Mouse (Mus musculus) natural killer cell, adult 2 months (primary cell): ENCODE results near the gene Hexb.

ENCODE experiments used
- DNase-seq, 2 experiments: peaks; one replicate each; pipeline ENCODE4 v3.0.0; 2022; ENCODE audit warnings: low spot score in 2 of 2

The Hexb gene

DNA sequence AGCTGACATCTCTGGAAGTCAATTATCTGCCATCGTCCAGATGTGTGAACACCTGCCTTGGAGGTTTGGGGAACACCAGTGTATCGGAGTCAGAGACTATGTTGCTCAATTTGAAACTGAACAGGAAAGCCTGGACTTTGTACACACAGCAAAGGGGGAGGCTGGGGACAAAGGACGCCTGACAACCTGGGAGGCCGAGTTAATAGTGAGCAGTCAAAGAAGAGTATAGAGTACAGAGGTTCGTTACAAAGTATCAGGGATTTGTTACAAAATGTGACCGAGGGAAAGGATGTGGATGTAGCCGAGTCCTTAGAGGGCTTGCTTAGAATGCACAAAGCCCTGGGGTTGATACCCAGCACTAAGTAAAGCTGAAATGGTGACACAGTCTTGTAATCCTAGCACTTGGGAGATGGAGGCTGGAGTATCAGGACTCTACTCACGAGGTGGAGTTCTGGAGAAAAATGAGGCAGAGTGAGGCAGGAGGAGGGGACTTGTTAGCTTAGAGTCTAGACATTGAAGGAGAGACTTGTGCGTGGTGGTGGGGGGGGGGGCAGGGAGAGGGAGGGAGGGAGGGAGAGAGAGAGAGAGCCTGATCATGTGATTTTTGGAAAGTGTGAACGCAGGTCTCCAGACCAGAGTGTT, 26.3 kb upstream of the Hexb start:
- DNase-seq = no peak

DNA sequence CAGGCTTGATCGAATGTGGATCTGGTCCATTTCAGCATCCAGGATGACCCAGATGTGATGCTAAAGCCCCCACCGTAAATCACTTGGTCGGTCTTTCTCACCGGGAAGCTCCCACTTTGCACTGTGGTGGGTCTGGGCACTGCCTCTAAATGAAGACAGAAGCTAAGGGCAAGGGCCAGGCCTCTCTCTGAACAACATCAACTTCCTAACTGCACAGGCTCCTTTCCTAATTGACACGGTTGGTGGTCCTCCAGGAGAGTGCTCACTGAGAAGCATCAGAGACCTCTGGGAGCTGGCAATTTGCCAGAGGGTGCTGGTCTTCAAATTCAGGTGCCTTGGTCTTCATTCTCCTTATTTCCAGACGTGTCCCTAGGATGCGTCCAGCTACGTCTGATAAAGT, 25.7 kb upstream of the Hexb start:
- DNase-seq = no peak

DNA sequence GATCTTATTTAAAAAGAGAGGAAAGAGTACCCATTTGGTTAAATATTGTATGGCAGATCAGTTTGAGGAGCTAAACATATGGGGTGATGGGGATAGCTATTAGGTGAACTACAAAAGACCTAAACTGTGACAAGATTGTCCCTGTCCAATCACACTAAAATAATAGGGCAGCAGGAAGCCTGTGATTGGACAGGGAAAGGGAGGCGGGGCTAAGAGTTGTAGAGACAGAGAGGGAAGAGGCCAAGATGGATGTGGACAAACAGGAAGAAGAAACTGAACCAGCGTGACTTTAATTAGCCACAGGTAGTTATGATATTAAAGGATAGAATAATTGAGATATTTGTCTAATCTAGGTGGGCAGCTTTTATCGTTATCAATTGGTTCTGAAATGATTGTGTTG, 21.9 kb upstream of the Hexb start:
- no peak for DNase-seq

DNA sequence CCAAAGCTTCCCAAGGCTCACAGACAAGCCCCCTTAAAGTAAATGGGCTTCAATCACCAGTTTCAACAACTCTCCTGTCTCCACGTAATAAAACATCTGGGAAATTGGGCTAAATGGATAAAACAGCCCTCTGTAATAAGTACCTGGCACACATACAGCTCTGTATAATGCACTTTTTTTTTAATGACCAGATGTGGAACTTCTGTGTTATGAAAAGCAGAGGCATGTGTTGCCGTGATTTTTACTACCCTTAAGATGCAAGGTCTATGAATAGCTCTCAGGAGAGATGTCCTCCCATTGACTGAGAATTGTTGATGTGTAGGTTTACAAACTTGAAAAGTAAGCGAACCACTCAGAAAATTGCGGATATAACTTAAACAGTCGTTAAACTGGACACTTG, 18.0 kb upstream of the Hexb start:
- no peak for DNase-seq

DNA sequence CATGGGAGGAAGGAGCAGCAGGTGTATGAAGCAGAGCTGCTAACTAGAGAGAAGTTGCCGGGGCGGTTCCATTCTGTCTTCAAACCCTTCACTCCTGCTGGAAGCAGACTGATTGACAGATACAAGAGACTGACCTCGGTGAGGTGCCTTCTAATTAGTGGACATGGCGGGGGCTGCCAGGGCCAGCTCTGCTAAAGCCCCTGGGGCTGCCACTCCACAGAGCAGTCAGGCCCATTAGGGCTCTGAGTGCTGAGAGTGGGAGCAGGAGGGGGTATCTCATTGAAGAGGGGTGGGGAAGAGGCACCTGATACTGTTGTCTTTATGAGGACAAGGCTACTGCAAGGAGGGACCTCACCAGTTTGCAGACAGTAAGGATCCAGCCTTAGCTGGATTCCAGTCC, 17.4 kb upstream of the Hexb start:
- DNase-seq = no peak

DNA sequence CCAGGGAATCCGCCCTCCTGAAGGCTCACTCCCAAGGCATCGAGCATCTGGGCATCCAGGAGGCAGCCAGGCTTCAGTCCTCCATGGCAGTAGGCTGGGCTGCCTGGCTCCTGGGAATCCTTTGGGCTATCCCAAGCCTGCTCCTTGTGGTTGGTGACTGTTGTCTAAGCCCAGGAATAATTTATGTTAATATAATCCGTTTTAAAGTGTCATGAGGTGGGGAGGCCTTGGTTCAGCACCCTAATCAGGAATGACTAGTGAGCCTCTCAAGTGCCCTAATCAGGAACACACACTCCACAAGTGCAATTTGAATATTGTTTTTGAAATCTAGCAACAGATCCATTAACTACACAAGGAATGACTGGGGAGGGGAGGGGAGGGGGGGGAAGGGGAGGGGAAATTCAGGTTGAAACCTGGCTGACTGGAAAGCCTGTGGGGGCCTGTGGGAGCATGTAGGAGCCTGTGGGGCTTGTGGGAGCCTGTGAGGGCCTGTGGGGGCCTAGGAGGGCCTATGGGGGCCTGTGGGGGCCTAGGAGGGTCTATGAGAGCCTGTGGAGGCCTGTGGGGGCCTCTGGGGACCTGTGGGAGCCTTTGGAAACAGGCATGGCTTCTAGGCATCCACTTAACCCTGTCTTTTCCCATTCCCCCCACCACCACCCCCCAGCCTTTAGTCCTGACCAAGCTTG, 16.6 kb upstream of the Hexb start:
- DNase-seq = no peak

DNA sequence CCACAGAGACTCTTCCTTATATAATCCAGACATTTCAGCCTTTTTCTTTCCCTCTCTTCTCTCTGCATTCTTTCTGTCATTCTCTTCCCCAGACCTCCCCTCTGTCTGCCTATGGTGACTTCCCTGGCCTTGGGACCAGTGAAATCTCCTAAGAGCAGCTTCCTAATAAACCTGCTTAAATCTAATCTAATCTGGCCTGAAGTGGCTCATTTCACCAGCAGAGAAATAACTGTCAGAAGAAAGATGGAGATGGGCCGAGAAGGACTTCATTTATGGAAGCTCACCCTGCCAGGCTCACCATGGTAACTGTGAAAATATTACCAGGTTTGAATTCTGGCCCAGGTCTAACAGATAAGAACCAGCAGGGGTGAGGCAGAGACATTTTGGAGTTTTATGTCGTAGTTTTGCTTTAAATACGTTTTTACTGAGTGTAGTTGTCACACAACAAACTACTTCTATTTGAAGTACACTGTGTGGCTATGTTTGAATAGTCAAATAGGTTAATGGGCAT, 10.4 kb upstream of the Hexb start:
- no peak for DNase-seq

DNA sequence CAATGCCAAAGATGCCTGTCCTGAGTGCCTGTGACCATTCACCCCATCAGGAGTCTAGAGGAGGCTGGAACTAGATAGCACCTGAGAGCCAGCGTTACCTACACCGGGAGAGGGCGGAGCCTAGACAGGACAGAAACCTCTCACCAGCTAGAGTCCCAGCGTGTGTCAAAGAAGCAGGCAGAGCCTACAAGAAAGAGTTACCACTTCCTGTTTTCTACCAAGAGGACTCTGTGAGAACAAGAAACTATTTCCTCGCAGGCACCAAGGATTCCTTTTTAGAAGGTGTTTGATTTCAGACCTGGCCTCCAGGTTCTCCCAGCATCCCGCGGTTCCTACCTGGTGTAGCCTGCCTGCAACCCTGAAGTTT, 9.9 kb upstream of the Hexb start:
- peak; percentile 61 to 66 for DNase-seq

DNA sequence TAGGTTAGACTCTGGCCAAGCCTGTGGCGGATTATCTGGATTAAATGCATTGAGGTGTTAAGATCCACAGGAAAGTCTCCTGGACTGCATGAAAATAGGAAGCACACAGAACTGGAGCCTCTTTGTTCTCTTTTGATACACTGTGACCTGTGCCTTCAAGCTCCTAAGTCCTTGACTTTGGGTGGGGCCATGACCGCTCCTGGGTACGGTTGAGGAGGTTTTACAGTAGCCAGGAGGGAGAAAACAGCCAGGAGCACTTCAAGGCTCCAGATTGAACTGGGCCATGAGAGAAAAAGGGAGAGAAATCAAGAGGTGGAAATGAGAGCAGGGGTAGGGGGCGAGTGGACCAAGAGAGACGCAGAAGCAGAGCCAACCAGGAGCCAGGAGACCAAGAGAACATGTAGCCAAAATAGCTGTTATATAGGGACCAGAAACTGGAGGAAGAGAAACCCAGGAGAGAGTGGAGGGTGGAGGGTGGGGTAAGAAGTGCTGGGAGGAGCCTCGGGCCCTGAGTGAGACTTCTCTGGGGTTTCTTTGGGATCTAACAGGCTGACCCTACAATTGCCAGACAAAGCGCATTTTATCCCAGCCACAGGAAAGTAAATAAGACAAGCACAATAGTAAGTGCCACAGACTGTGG, 9.4 kb upstream of the Hexb start:
- DNase-seq = no peak

DNA sequence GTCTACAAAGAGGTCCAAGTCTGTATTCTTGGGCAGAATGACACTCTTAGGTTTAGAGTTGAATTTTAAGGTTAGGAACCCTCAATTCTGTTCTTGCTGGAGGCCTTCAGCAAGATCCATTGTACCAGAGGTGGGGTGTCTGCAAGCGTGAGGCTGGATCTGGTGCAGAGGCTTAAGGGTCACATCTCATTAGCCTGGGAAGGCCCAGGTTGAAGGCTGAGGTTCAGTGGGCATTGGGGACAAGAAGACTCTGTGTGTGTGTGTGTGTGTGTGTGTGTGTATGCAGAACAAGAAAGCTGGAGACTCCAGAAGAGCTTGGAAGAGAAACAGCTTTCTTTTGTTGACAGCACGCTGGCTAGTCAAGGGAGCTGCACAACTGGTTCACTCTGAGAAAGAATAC, 7.9 kb upstream of the Hexb start:
- DNase-seq = no peak

DNA sequence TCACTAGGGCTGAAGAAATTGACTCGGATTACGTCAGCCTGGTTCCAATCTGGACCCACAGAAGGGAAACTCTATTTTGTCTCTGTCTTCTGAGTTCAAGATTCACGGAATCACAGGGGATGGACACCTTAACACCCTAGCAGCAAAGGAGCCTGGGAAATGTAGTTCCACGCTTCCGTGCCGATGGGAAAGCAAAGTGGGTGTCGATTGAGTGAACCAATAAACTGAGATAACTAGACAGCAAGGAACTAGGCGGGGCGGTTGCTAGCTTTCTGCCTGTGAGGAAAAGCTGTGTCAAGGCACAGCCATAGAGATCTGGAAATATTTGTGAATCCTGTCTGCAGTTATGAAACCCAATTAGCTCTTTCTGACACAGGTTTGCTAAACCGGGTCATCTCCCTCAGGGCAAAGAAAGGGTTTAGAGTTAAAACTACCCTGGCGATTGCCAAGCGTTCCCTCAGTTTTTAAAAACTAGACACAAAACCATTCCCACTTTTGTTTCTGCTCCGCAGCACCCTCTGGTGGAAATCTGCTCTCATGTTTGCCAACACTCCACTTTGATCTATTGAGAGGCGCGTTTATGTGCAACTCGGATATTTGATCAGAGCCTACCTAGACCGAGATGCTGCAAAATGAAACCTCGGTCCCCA, 7.0 kb upstream of the Hexb start:
- DNase-seq = peak; percentile 53 to 68

DNA sequence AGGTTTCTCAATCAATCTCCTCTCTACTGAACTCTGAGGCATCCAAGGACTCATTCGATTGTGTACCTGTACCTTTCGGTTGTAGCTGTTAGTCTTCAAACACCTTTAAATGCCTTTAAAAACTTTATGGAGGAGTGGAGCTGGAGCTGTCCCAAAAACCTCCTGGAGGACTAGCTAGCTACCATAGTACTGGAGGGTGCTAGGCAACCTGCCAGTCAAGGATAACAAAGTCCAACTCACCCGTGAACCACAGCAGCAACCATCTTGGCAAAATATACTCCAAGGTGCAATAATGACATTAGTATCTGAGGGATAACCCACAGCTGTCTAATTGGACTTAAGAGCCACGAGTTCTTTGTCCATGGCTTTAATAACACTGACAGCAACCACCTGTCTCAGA, 3.7 kb upstream of the Hexb start:
- DNase-seq = no peak

DNA sequence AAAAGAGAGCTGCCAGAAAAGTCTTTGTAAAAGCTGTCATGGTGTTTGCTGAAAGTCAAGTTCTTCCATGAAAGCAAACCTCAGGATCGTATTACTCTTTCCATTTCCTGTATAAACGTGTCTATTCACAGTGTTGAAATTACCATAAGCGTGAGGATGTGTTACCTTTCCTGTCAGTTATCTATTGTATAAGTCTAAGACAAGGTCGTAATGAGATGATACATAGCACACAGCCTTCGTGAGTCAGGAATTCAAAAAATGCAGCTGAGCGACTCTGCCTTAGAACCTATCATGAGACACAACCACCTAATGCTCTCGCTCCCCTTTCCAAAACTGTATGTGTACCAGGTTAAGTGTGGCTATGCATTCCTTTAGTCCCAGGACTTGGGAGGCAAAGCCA, 2.9 kb upstream of the Hexb start:
- no peak for DNase-seq

DNA sequence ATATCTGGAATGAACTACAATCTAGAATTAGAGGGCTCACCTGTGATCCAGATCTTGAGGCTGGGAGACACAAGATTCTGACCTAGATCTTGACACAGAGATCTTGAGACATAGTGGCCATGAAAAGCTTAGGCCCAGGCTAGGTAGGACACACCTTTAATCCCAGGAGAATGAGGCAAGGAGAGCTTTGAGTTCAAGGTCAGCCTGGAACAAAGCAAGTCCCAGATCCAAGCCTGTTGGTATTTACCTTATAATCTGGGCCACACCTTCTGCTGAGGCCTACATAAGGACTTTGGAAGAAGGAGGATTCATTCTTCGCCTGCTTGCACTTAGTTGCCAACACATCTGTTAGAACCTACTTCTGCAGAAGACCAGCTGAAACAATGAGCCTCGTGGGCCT, 966 bp upstream of the Hexb start:
- DNase-seq = no peak

DNA sequence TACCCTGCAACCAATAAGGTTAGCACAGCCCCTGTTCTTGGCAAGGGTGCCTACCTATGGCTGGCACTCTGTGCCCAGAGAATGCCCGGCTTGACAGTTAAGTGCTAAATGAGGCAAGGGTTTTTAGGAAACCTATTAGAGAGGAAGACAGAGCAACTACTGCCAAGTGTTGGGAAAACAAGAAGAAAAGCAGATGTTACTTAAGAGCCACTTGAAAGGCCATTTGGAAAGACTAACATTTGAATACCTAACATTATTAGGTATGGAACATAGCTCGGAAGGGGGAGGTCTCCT, 1.3 kb downstream of the Hexb start:
- DNase-seq = no peak

DNA sequence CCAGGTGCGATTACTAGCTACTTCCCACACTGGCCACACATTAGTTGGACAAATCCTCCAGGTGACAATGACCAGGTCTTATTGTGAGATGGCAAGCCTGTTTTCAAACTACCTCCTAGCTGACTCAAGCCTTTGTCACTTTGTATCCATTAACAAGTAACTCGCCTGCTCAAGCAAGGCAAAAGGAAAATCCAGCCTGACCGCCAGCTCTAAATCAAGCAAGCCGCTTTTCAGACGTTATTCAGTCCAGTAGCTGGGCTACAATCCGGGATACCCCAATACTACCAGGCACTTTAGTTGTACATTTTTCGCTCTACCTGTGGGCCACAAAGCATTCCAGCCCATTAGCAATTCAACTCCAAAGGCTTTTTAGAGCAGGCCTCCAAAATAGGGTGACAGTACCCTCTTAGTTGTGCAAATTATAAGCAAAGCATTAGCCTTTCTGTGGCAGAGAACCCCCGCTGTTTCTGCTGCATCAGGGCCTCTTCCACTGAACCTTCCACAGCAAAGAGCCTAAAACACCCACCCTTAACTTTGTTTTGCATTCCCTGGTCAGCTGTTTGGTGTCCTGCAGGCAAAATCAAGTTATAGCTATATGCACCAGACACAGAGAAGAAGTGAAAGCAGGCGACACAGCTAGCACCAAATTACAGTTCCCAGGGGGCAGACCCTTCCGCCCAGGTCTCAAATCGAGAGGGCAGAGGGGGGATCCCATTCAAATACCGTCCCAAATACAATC, 1.8 kb downstream of the Hexb start:
- peak in 1 of 2 experiments; percentile 16 for DNase-seq

DNA sequence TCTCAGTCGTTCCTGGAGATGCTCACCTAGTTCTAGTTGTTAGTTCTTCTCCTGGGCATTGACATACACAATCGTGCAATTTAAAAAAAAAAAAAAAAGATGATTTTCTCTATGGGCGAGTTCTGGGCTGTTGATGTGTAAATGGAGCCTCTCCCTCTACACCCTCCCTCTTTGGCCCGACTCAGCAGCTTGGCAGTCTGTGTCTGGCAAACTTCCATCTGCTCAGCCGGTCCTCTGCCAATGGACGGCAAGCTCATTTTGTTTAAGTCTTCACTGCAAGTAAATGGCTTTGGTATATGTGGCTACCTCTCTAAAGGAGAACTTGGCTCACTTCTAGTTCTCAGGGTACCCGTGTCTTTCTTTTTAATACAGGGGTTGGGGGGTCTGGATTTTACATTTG, 4.7 kb downstream of the Hexb start:
- no peak for DNase-seq

DNA sequence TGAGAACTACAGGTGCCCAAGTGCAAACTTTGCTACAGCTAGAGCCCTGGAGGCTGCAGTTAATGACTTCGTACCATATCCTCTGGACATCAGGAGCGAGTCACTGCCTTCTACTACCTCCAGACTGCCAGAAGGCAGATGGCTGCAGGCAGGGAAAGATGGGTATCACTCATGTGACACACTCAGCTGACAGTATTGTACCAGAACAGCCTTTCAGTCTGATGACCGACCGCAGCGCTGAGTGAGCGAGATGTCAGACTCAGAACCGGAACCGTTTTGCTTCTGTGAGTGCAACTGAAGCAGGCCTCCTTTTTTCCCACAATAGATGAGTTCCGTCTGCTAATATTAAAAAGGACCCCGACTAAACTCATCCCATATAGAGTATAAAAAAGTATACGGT, 5.5 kb downstream of the Hexb start:
- no peak for DNase-seq

DNA sequence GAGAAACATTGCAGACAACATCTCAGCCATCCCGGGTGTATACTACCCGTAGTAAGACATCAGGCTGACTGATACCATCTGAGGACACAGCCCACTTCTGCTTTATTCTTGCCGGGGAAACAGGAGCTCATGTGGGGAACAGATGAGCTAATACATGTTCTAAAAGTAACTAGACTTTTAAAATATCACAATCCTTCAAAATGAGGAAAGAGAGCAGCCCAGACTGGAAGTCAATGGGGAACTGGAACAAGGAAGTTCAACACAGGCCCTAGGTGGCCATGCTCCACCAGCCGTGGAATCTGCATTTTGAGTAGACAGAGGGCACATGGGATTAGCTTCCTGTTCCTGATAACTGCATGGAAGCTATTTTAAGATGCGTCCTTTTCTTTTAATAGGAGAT, 10.5 kb downstream of the Hexb start:
- no peak for DNase-seq

DNA sequence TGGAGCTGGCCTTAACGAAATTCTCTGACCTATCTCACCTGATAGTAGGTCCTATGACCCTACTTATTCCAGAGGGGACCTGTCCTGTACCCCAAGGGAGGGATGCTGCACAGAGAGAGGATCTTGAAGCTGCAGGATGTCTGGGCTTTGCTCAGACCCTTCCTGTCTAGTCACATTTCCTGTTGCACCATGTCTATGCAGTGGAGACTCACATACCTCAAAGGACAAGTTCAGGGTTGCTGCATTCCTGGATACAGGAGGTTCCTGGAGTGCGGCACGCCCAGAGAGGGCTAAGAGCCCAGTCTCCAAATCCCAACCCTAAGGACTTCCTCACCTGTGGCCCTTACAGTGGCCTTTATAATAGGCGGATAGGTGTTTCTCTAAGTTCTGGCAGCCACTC, 11.8 kb downstream of the Hexb start:
- no peak for DNase-seq

DNA sequence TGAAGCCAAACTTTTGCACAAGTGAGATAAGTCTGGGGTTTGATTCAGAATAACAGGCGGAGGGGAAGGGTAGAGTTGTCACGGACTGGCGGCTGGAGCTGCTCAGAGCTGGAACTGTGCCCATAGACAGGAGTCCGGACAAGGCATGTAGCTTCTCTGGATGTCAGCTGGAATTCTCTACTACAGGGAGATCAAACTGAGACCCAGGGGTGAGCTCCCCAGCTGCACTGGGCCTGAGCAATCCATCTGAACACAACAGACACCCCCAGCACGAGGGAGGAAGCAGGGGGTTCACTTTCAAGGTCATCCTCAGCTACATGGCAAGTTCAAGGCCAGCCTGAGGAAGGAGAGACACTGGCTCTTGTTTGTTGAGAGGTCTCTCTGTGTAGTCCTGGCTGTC, 13.5 kb downstream of the Hexb start:
- DNase-seq = no peak

DNA sequence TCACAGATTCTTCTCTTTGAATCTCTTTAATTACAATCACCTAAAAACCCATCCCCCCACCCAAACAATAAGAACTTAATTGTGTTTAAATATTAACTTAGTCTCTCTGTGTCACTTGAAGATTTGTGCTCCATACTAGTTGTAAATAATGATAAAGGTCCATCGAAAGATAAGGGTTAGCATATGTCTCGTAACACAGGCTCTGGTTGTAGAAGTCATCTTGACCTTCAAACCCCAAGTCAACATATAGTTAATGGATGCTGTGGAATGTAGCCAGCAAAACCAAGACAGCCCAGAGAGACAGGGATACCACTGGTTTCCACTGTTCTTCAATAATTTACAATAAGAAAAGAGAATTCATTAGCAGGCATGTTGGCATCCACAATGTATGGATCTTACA, 14.0 kb downstream of the Hexb start:
- DNase-seq = no peak
